Mouse (Mus musculus) embryonic fibroblast, embryonic 13.5 days (primary cell): ENCODE measurements around the gene Osgin1. TPM values are rescaled to one million over a fixed set of nuclear protein-coding genes. Genes with fewer than 3 reads are reported as not detected.

Experiments used
- H3K27ac ChIP-seq: 2 replicates; pipeline ENCODE4 v1.5.1; 2012; ENCODE audit warnings: low read length, control low read depth, inconsistent platforms; ENCODE audit not compliant: insufficient read depth
- H3K4me1 ChIP-seq: 2 replicates; pipeline ENCODE4 v1.6.1; 2011; ENCODE audit warnings: low read length; ENCODE audit not compliant: control insufficient read depth, insufficient read depth
- H3K4me3 ChIP-seq: 2 replicates; pipeline ENCODE4 v1.5.1; 2011; ENCODE audit warnings: mild to moderate bottlenecking, control low read depth, low read length; ENCODE audit not compliant: insufficient read depth
- CTCF ChIP-seq: IDR thresholded peaks from 2 replicates; pipeline ENCODE4 v1.5.1; 2011; ENCODE audit warnings: mild to moderate bottlenecking, control low read depth, low read length, moderate library complexity, borderline replicate concordance; ENCODE audit not compliant: insufficient read depth
- POLR2A ChIP-seq: IDR thresholded peaks from 2 replicates; pipeline ENCODE4 v1.6.1; 2011; ENCODE audit warnings: low read depth, mild to moderate bottlenecking, control low read depth, low read length, moderate library complexity
- polyA plus RNA-seq: library from polyadenylated mRNA; stranded (reverse); fragments of >200 nt; gene quantifications from 2 replicates; pipeline ENCODE4 v1.2.4, GENCODE M21; 2011; ENCODE audit warnings: low read depth; ENCODE audit not compliant: missing spikeins, insufficient read length

The Osgin1 gene
- polyA plus RNA-seq, 1 experiment: 2.6 TPM

DNA sequence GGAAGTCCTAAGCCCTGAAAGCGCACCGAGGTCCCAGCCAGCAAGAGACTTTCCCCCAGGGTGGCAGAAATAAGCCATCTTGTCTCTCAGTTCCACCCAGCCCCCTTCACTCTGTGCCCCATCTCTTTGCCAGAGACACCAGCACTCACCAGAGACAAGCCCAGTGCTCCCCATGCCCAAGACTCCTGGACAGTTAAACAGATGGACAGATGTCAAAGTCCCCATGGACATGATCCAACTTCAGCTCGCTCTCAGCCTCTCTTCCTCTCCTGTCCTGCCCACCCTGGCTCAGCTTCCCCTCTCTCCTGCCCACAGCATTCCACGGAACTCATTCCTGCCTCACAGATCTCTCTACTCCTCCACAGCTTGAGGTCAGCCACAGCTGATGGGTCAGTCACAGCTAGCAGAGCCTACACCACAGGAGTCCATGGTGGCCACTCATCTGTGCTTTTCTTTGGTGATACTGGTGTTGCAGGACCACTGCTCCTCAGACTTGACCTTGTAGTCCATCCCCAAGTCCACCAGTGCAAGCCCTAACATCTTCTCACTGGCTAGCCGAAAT lies 5.1 kb upstream of the Osgin1 start:
- Histone ChIP-seq H3K27ac (no peak overlapping the region), H3K4me1 (peaks cover 2% of the 10 kb centered on the region; the same call in 1 of the 2 replicates), H3K4me3 (no peak overlapping the region)
- TF ChIP-seq POLR2A (no peak), CTCF (no peak)

DNA sequence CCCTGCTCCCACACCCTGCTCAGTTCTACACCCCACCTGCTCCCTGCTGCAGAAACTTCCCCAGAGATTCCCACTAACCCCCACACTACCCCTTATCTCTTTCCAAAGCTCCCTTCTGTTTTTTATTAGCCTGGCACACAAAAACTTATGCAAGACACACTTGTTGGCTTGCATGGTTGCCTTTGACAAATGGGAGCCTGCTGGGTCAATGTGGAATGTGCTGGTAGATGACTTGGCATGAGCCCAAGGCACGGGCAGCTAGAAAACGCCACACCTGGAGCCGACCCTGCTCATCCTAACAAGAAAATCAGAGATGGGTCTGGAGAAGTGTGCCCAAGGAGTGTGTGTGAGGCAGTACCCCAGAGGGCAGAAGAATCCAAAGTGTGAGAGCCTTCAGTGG lies 4.4 kb upstream of the Osgin1 start:
- Histone ChIP-seq H3K4me1 (no peaks in the 10 kb centered on the region), H3K27ac (no peak overlapping the region), H3K4me3 (no peak overlapping the region)
- no peak for TF ChIP-seq CTCF
- no peak for TF ChIP-seq POLR2A

DNA sequence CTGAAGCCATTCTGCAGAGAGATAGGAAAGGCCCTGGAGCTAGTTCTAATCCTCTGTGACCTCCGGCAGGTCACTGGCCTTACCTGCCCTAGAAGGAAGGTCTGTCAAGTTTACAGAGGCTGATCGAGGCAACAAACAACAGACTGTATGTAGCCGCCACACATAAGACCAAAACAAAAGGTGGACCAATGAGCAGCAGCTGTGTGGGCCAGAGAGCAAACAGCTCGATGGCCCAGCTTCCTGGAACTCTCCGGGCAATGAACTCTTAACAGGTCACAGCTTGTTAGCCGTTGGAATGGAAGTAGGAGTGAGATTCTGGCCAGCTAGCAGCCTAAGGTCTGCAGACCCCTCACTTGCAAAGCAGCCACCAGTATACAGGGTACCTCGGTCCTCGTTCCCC lies 3.7 kb upstream of the Osgin1 start:
- H3K4me3 ChIP-seq: no peak overlapping the region

DNA sequence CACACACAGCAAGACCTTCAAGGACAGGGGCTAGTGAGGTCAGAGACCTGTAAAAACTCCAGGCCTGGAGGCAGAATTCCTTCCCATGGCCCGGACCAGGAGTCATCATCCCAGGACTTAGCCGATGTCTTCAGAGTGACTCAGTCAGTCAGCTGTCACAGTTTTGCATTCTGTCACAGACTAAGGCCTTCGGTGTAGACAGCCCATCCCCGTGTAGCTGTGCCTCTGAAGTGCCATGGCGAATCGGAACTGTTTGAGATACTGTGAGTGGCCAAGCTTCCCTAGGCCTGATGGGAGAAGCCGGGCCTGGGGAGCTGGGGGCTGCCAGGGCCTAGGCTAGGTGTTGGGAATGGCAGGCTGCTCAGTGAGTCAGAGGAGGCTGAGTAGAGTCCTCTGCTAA lies 3.2 kb upstream of the Osgin1 start:
- Histone ChIP-seq H3K4me3 (no peak overlapping the region), H3K4me1 (no peaks in the 10 kb centered on the region), H3K27ac (no peak overlapping the region)
- TF ChIP-seq CTCF (no peak), POLR2A (no peak)

More for the DNA sequence above, 3.7 kb upstream of the Osgin1 start:
- no peak overlapping the region for H3K27ac ChIP-seq
- H3K4me1 ChIP-seq: no peaks in the 10 kb centered on the region
- TF ChIP-seq CTCF (no peak), POLR2A (no peak)

DNA sequence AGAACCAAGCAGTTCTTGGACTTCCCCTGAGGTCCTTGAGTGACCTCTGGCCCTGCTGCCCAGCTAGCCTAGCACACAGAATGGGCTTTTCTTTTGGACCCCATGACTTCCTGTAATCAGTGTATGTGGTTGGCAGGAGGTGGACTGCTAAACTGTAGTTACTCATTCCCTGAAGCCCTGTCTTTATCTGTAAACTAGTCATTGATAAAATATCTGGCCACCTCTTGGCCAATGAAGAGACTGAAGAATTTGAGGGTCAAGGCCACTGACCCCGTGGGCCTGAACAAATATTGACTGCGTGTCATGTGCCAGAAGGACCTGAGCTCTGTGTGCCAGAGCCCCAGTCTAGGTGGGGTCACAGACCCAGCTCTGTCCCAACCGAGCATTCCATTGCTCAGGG lies 1.6 kb upstream of the Osgin1 start:
- no peak overlapping the region for H3K27ac ChIP-seq
- no peaks in the 10 kb centered on the region for H3K4me1 ChIP-seq
- no peak overlapping the region for H3K4me3 ChIP-seq
- TF ChIP-seq CTCF (no peak), POLR2A (no peak)

DNA sequence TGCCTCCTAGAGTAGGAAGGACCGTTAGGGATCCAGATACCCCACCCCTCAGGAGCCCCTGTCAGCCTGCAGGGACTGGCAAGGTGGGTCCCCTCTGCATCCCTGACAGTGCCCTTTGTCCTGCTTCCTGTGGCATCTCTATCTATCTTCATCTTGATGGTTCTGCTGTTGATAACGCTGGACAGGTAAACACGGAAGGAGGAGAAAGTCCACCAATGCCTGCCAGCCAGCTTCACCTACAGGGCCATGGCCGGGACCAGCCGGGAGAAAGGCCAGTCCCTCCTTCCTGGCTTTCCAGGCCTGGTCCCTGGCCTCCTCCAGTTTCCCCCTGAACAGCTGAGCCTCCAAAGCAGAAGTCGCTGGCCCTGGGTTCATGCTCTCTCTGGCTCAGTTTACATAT lies 645 bp downstream of the Osgin1 start:
- TF ChIP-seq POLR2A (no peak), CTCF (no peak)
- H3K4me3 ChIP-seq: no peak overlapping the region
- H3K4me1 ChIP-seq: no peaks in the 10 kb centered on the region
- H3K27ac ChIP-seq: no peak overlapping the region

DNA sequence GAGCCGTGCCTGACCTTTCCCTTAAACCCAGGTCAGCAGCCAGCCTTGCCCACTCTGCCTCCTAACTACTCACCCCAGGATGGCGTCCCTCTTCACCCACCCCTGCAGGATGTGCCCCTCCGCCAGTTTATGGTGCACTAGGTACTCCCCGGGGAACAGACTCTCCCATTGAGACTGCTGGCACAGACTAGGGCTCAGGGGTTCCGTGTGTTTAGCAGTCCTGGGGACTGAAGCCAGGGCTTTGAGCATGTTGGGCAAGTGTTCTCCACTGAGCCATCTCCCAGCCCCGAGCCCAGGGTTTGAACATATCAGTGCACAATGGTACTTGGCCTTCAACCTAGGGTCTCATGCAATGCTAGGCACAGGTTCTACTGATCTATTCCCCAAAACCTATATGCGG lies 1.6 kb downstream of the Osgin1 start:
- Histone ChIP-seq H3K4me1 (no peaks in the 10 kb centered on the region), H3K27ac (no peak overlapping the region), H3K4me3 (no peak overlapping the region)
- no peak for TF ChIP-seq CTCF
- no peak for TF ChIP-seq POLR2A

DNA sequence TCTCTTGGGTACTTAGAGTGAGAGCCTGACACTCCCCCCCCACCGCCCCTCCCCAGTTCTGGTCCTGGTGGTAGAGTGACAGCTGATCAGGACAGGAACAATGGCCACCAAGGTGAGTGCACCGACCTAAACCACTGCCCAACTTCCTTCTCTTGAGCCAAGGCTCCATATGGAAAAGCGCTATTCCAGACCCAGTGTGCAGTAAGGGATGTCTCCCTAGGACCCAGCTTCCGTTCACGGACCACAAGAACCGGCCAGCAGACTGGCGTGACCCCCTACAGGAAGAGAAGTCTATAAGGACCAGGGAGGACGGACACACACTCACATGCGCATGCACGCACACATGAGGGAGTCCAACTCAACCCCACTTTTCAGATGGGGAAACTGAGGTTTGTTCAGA lies 2.4 kb downstream of the Osgin1 start:
- Histone ChIP-seq H3K4me3 (no peak overlapping the region), H3K27ac (no peak overlapping the region), H3K4me1 (no peaks in the 10 kb centered on the region)
- TF ChIP-seq CTCF (no peak), POLR2A (no peak)

DNA sequence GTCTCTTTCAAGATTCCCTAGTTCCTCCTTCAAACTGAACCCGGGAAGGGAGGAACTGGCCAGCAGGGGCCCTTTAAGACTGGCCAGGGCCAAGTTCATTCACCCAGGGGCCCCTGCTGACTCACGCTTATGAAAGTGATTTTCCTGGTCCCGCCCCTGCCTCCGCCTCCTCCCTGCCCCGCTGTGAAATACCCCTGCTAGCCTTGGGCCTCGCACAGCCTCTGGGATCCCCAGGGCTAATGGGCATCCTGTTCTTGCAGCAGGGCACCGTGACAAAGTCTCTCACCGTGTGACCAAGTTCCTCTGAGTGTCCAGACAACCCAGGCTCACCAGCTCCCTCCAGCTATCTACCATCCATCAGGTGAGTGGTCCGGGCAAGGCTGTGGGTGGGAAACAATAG lies 3.0 kb downstream of the Osgin1 start:
- Histone ChIP-seq H3K4me1 (no peaks in the 10 kb centered on the region), H3K4me3 (peak overlapping the region; percentile 32), H3K27ac (no peak overlapping the region)
- TF ChIP-seq POLR2A: peak; percentile 100
- no peak for TF ChIP-seq CTCF

DNA sequence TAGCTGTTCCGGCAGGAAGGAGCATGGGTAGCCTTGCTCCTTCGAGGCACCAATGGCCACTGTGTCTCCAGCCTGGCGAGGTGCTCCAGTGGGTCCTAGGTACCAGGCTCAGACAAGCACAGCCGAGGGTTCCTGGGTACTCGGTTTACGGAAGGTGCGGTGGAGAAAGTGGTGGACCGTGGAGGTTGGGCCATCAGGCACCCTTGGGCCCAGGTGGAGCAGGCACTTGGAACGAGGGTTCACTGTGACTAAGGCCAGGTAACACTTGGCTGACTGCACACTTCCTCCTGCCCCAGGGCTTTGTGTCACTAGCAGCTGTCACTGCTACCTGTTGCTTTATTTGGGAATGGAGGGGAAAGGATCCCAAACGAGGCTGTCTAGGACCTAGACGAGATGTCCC lies 3.6 kb downstream of the Osgin1 start:
- H3K27ac ChIP-seq: no peak overlapping the region
- no peaks in the 10 kb centered on the region for H3K4me1 ChIP-seq
- peak overlapping the region; percentile 32; the same call in 1 of the 2 replicates for H3K4me3 ChIP-seq
- TF ChIP-seq CTCF (no peak), POLR2A (no peak)

DNA sequence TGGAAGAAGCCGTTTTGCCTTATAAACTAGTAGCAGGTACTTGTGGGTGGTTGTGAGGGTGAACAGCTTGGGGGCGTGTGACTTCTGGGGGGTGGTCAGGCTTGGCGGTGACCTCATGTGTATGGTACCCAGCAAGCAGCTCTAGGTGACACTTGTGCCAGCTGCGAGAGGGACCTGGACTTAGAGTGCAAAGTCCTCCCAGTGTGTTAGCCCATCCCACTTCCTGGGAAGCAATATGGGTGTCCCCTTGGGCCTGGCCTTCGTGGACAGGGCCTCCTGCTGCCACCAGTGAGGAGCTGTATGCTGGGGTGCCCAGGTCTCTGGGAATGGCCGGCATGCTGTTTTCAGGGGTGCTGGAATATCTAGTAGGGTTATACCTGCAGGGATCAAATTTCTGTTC lies 5.0 kb downstream of the Osgin1 start:
- Histone ChIP-seq H3K4me3 (no peak overlapping the region), H3K4me1 (no peaks in the 10 kb centered on the region), H3K27ac (no peak overlapping the region)
- TF ChIP-seq CTCF (no peak), POLR2A (no peak)
